In genomic region chr4:43020876-43021275, GRCm38 (mm10) we compare ENCODE assay signal across 25 mouse cellular contexts.
"Had no signal": no experiment of that assay in that cellular context is flagged by ENCODE, and none has a peak within 500 bp of the region (broad histone marks: within the 10 kb centered on the region; RNA-seq: fewer than 3 reads in every experiment).

No protein-coding gene starts in this region.

- H3K27me3 ChIP-seq: limb, embryonic 12.5 days; limb, embryonic 15.5 days; megakaryocyte, embryonic 14.5 days; midbrain, embryonic 15.5 days; neural tube, embryonic 13.5 days had no signal

- DNase-seq: kidney, adult 2 months; kidney, postnatal 25 days; layer of hippocampus, adult 9-11 months; left cerebral cortex, postnatal 4 days; liver, postnatal 0 days; lung, embryonic 14.5 days; lung, postnatal 10 days; lung, postnatal 36 days; right cerebral cortex, adult 18-20 months; right cerebral cortex, postnatal 14 days; right cerebral cortex, postnatal 4 days; thymus, adult 2 months; thymus, postnatal 14 days; thymus, postnatal 4 days had no signal

- H3K9ac ChIP-seq: limb, embryonic 12.5 days; limb, embryonic 15.5 days; liver, embryonic 14.5 days; liver, postnatal 0 days; lung, embryonic 14.5 days; midbrain, embryonic 15.5 days had no signal

- ATAC-seq: liver, postnatal 0 days; midbrain, embryonic 15.5 days had no signal

- H3K4me2 ChIP-seq: limb, embryonic 12.5 days; limb, embryonic 15.5 days; liver, embryonic 11.5 days; lung, embryonic 14.5 days; midbrain, embryonic 15.5 days; neural tube, embryonic 13.5 days had no signal

- H3K9me3 ChIP-seq: limb, embryonic 12.5 days; limb, embryonic 15.5 days; megakaryocyte, embryonic 14.5 days; midbrain, embryonic 10.5 days; midbrain, embryonic 15.5 days; neural tube, embryonic 13.5 days had no signal

- H3K27ac ChIP-seq: kidney, postnatal 0 days; layer of hippocampus, adult 2 months; limb, embryonic 12.5 days; limb, embryonic 15.5 days; liver, embryonic 14.5 days; midbrain, embryonic 10.5 days; midbrain, embryonic 15.5 days; neural tube, embryonic 13.5 days; stomach, postnatal 0 days had no signal

- H3K4me3 ChIP-seq: layer of hippocampus, adult 2 months; limb, embryonic 12.5 days; limb, embryonic 15.5 days; megakaryocyte, embryonic 14.5 days; midbrain, embryonic 10.5 days; midbrain, embryonic 15.5 days; neural tube, embryonic 13.5 days had no signal
